Mouse (Mus musculus): Measurements from ENCODE around the gene Il23r. TPM values are rescaled to one million over a fixed set of nuclear protein-coding genes. Genes with fewer than 3 reads are reported as not detected.

Gene Il23r
- polyA plus RNA-seq, 1 experiment from 2014 or later: 0.08 TPM

DNA sequence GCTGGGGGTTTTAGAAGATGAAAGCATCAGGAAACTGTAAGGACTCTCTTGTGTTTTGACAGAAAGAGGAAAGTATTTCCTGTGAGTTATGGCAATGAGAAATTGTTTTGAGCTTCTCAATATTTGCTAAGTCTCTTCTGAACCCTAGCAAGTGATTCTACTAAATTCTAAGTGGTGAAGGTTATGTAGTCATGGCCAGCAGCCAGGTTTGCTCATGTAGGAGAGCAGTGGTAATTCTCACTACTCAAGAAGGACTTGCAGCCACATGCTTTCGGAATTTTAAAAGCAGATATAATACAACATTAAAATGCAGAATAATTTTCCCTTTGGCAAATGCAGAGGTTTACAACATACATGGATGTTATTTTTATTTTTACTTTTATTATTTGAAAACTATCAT lies 55.9 kb downstream of the Il23r start:
- no peak for ATAC-seq
- Histone ChIP-seq H3K36me3 (ENCODE audit: control insufficient read depth, insufficient read depth) (no peaks in the 10 kb centered on the region), H3K27me3 (replicated peaks; ENCODE audit: control insufficient read depth, insufficient read depth, low read length) (no peaks in the 10 kb centered on the region), H3K9ac (ENCODE audit: low read depth, low read length) (no peak overlapping the region), H3K4me2 (replicated peaks; ENCODE audit: low read depth) (no peak overlapping the region), H3K4me1 (replicated peaks; ENCODE audit: control insufficient read depth, insufficient read depth, low read length) (no peaks in the 10 kb centered on the region), H3K4me3 (ENCODE audit: low read depth, low read length) (no peak overlapping the region), H3K27ac (ENCODE audit: low read depth, low read length) (no peak overlapping the region), H3K9me3 (ENCODE audit: control insufficient read depth) (no peaks in the 10 kb centered on the region)
- no peak for TF ChIP-seq CTCF (IDR thresholded peaks at IDR 0.05; ENCODE audit: low read depth)
- WGBS: 80% methylated on average over 1 of the region's 1 CpGs

GRCm38 (mm10) chr6:67434755-67435452 lies 56.8 kb downstream of the Il23r start:
- no peak for ATAC-seq
- no peaks in the 10 kb centered on the region for H3K36me3 ChIP-seq (ENCODE audit: control insufficient read depth, insufficient read depth)

GRCm38 (mm10) chr6:67431808-67432207 lies 59.8 kb downstream of the Il23r start:
- ATAC-seq: no peak
- Histone ChIP-seq H3K9me3 (ENCODE audit: control insufficient read depth) (no peaks in the 10 kb centered on the region), H3K4me3 (ENCODE audit: low read depth, low read length) (no peak overlapping the region), H3K27ac (ENCODE audit: low read depth, low read length) (no peak overlapping the region), H3K36me3 (ENCODE audit: control insufficient read depth, insufficient read depth) (no peaks in the 10 kb centered on the region), H3K4me1 (replicated peaks; ENCODE audit: control insufficient read depth, insufficient read depth, low read length) (no peaks in the 10 kb centered on the region), H3K9ac (ENCODE audit: low read depth, low read length) (no peak overlapping the region), H3K4me2 (replicated peaks; ENCODE audit: low read depth) (no peak overlapping the region), H3K27me3 (replicated peaks; ENCODE audit: control insufficient read depth, insufficient read depth, low read length) (no peaks in the 10 kb centered on the region)
- TF ChIP-seq CTCF (IDR thresholded peaks at IDR 0.05; ENCODE audit: low read depth): no peak
- 78% methylated on average over 3 of the region's 3 CpGs for WGBS

More at GRCm38 (mm10) chr6:67434755-67435452, 56.8 kb downstream of the Il23r start:
- no peak overlapping the region for H3K4me2 ChIP-seq (replicated peaks; ENCODE audit: low read depth)
- no peak overlapping the region for H3K27ac ChIP-seq (ENCODE audit: low read depth, low read length)
- no peak overlapping the region for H3K4me3 ChIP-seq (ENCODE audit: low read depth, low read length)
- no peaks in the 10 kb centered on the region for H3K4me1 ChIP-seq (replicated peaks; ENCODE audit: control insufficient read depth, insufficient read depth, low read length)
- TF ChIP-seq CTCF (IDR thresholded peaks at IDR 0.05; ENCODE audit: low read depth): no peak
- no peaks in the 10 kb centered on the region for H3K9me3 ChIP-seq (ENCODE audit: control insufficient read depth)
- 52% methylated on average over 2 of the region's 2 CpGs for WGBS
- H3K27me3 ChIP-seq (replicated peaks; ENCODE audit: control insufficient read depth, insufficient read depth, low read length): no peaks in the 10 kb centered on the region
- no peak overlapping the region for H3K9ac ChIP-seq (ENCODE audit: low read depth, low read length)

DNA sequence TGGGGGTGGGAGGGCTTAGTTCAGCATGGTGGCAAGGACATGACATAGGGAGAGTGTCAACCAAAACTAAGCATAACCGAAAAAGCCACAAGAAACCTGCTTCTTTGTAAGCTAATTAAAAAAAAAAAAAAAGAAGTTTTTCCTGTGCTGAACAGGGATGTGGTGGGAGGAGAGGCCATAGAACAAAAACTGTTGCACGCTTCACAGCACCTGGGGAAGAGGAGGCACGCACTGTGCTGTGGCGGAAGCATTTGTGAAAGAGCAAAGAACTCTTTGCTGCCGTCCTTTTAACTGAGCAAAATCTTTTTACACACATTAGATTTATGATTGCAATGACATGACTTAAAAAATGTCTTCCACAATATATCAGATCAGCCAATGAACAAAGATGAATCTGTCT lies 69.9 kb downstream of the Il23r start:
- Histone ChIP-seq H3K9ac (ENCODE audit: low read depth, low read length) (no peak overlapping the region), H3K36me3 (ENCODE audit: control insufficient read depth, insufficient read depth) (no peaks in the 10 kb centered on the region), H3K27me3 (replicated peaks; ENCODE audit: control insufficient read depth, insufficient read depth, low read length) (no peaks in the 10 kb centered on the region), H3K27ac (ENCODE audit: low read depth, low read length) (no peak overlapping the region), H3K4me2 (replicated peaks; ENCODE audit: low read depth) (no peak overlapping the region), H3K4me3 (ENCODE audit: low read depth, low read length) (no peak overlapping the region), H3K9me3 (ENCODE audit: control insufficient read depth) (no peaks in the 10 kb centered on the region), H3K4me1 (replicated peaks; ENCODE audit: control insufficient read depth, insufficient read depth, low read length) (no peaks in the 10 kb centered on the region)
- 79% methylated on average over 5 of the region's 5 CpGs for WGBS
- no peak for ATAC-seq
- no peak for TF ChIP-seq CTCF (IDR thresholded peaks at IDR 0.05; ENCODE audit: low read depth)

DNA sequence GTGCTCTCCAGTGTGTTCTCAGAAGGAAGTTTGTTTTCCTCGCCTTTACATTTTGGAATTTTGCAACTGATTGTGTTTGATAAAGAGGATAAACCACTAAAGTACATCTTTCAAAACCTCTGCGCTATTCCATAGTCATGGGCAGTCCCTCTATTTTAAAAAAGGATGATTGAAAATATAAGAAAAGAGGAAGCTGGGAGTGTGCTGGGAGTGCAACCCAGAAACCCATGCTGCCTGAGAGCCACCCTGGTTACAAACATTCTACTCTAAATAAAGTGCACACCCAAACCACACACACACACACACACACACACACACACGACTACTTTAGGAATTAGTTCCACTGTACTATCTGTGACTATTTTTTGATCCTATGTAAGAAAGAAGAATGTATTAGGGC lies 75.1 kb downstream of the Il23r start:
- Histone ChIP-seq H3K27me3 (replicated peaks; ENCODE audit: control insufficient read depth, insufficient read depth, low read length) (no peaks in the 10 kb centered on the region), H3K9ac (ENCODE audit: low read depth, low read length) (no peak overlapping the region), H3K36me3 (ENCODE audit: control insufficient read depth, insufficient read depth) (no peaks in the 10 kb centered on the region), H3K9me3 (ENCODE audit: control insufficient read depth) (no peaks in the 10 kb centered on the region), H3K27ac (ENCODE audit: low read depth, low read length) (no peak overlapping the region), H3K4me3 (ENCODE audit: low read depth, low read length) (no peak overlapping the region), H3K4me2 (replicated peaks; ENCODE audit: low read depth) (no peak overlapping the region), H3K4me1 (replicated peaks; ENCODE audit: control insufficient read depth, insufficient read depth, low read length) (no peaks in the 10 kb centered on the region)
- 79% methylated on average over 3 of the region's 3 CpGs for WGBS
- TF ChIP-seq CTCF (IDR thresholded peaks at IDR 0.05; ENCODE audit: low read depth): no peak
- no peak for ATAC-seq

DNA sequence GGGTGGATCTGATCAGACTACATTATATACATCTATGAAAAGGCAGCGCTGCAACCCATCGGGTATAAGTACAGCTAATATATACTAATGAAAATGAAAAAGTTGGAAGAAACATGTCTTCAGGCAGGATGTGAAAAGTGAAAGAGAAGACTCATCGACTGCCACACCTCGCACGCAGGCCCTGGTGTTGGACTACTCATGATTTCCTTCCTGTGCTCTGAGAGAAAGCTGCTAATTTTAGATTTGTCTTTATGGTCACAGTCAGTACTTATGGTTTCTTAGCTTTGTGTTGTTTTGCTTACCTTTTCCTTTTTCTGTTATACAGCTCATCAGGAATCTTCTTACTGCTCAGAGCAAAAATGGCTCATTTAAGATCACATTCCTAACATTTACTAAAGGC lies 76.4 kb downstream of the Il23r start:
- Histone ChIP-seq H3K9me3 (ENCODE audit: control insufficient read depth) (no peaks in the 10 kb centered on the region), H3K36me3 (ENCODE audit: control insufficient read depth, insufficient read depth) (no peaks in the 10 kb centered on the region), H3K9ac (ENCODE audit: low read depth, low read length) (no peak overlapping the region), H3K27me3 (replicated peaks; ENCODE audit: control insufficient read depth, insufficient read depth, low read length) (no peaks in the 10 kb centered on the region), H3K4me2 (replicated peaks; ENCODE audit: low read depth) (no peak overlapping the region), H3K4me1 (replicated peaks; ENCODE audit: control insufficient read depth, insufficient read depth, low read length) (no peaks in the 10 kb centered on the region), H3K27ac (ENCODE audit: low read depth, low read length) (no peak overlapping the region), H3K4me3 (ENCODE audit: low read depth, low read length) (no peak overlapping the region)
- no peak for TF ChIP-seq CTCF (IDR thresholded peaks at IDR 0.05; ENCODE audit: low read depth)
- whole genome bisulfite sequencing: 85% methylated on average over 5 of the region's 5 CpGs
- ATAC-seq: no peak

All from intestine, postnatal 0 days (tissue).